Mouse (Mus musculus) MEL-GATA-1-ER (cell line): ENCODE data around the gene Tnfrsf8.
A peak's percentile ranks its signal among the peaks of the same experiment; 100 is the strongest.

Experiments
- DNase-seq: peaks from one replicate; pipeline ENCODE4 v3.0.0-alpha.2; 2012; ENCODE audit warnings: low read depth; ENCODE audit errors: extremely low read depth

Tnfrsf8 gene

GRCm38 (mm10) chr4:145233487-145234228 is 81.3 kb downstream of the Tnfrsf8 start:
- DNase-seq = no peak

GRCm38 (mm10) chr4:145231732-145232131 is 83.2 kb downstream of the Tnfrsf8 start:
- DNase-seq = no peak

GRCm38 (mm10) chr4:145230647-145231046 is 84.3 kb downstream of the Tnfrsf8 start:
- DNase-seq = no peak

GRCm38 (mm10) chr4:145229524-145230163 is 85.3 kb downstream of the Tnfrsf8 start:
- DNase-seq = no peak

GRCm38 (mm10) chr4:145229051-145229450 is 85.9 kb downstream of the Tnfrsf8 start:
- DNase-seq = no peak

GRCm38 (mm10) chr4:145224613-145225012 is 90.4 kb downstream of the Tnfrsf8 start:
- DNase-seq = no peak

- DNase-seq = peak; percentile 35
Measured at GRCm38 (mm10) chr4:145222064-145222463, 92.9 kb downstream of the Tnfrsf8 start.

GRCm38 (mm10) chr4:145221379-145221778 is 93.6 kb downstream of the Tnfrsf8 start:
- no peak for DNase-seq

GRCm38 (mm10) chr4:145220001-145220400 is 95.0 kb downstream of the Tnfrsf8 start:
- DNase-seq = no peak

- DNase-seq = no peak
Measured at GRCm38 (mm10) chr4:145219240-145219985, 95.6 kb downstream of the Tnfrsf8 start.

- no peak for DNase-seq
Measured at GRCm38 (mm10) chr4:145217837-145218236, 97.1 kb downstream of the Tnfrsf8 start.
